Mouse (Mus musculus): ENCODE results near the gene Fkbp5. TPM values are rescaled to one million over a fixed set of nuclear protein-coding genes. Genes with fewer than 3 reads are reported as not detected.
"Not testable (repeated sequence)": the region's sequence is repeated elsewhere in the genome, so short reads cannot be mapped to it uniquely, and the experiment has no call there.

Gene Fkbp5
- 33.8 and 38.8 TPM in 2 replicates for polyA plus RNA-seq (2016; fragmentation: Nextera tagmentation; extraction: Ambion mirVana)

GRCm38 (mm10) chr17:28517441-28517955 lies at the start of gene Fkbp5:
Gene Fkbp5, minus strand, starts transcription at chr17:28517527.
- ATAC-seq (ENCODE audit: insufficient number of reproducible peaks, insufficient read depth, low FRiP score, low TSS enrichment) = no peak
- H3K9me3 ChIP-seq = no peaks in the 10 kb centered on the region
- H3K4me1 ChIP-seq = peaks cover 29% of the 10 kb centered on the region
- 1% methylated on average over 16 of the region's 16 CpGs for WGBS
- peak within 1 kb of the TSS; percentile 39 for H3K4me3 ChIP-seq
- peaks cover 12% of the 10 kb centered on the region; the same call in 1 of the 2 replicates for H3K27me3 ChIP-seq
- H3K36me3 ChIP-seq = no peaks in the 10 kb centered on the region
- H3K27ac ChIP-seq = peak within 1 kb of the TSS; percentile 80
- peak within 1 kb of the TSS; percentile 85 for H3K4me2 ChIP-seq (replicated peaks)
- peak within 1 kb of the TSS; percentile 47 for H3K9ac ChIP-seq

DNA sequence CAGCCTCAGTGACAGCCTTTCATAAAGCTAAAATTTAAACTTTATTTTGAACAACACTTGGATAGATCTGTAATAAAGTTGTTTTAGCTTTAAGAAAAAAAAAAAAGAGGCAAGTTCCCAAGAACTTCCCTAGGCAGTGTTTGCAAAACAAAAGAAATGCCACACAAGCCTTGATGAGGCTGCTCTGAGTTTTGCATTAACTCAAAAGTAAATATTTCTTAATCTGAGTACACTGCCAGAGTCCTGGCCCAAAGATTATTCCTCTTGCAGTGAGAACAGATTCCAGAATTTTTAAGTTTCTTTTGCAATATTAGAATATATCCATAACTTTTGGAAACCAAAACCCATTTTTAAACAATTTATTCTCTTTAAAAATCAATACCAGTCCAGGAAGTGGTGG lies 47.9 kb upstream of the Fkbp5 start:
- no peaks in the 10 kb centered on the region for H3K9me3 ChIP-seq
- H3K4me2 ChIP-seq (replicated peaks) = no peak overlapping the region
- no peak overlapping the region for H3K4me3 ChIP-seq
- no peaks in the 10 kb centered on the region for H3K27me3 ChIP-seq
- H3K9ac ChIP-seq = no peak overlapping the region
- H3K27ac ChIP-seq = no peak overlapping the region
- ATAC-seq (ENCODE audit: insufficient number of reproducible peaks, insufficient read depth, low FRiP score, low TSS enrichment) = no peak
- no peaks in the 10 kb centered on the region for H3K36me3 ChIP-seq
- H3K4me1 ChIP-seq = peaks cover 9% of the 10 kb centered on the region

DNA sequence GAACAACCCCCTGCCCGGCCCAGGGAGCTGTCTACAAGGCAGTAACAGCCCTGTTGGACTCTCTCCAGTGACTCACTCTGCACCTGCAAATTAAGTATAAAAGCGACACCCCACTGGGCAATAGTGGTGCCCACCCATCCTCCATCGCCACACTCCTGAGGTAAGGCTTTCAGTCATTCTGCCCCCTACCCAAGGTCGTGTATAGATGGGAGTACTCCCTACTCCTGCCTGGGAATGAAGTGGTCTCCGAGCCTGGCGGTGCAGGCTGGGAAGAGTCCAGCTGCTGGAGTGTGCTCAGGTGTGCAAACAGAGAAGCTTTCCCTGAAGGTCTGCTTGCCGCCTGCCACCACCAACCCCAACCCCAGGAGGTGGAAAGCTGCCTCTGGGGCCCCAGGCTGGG lies 44.3 kb upstream of the Fkbp5 start:
- 55% methylated on average over 7 of the region's 7 CpGs for WGBS
- no peak for ATAC-seq (ENCODE audit: insufficient number of reproducible peaks, insufficient read depth, low FRiP score, low TSS enrichment)
- Histone ChIP-seq H3K9ac (no peak overlapping the region), H3K27ac (no peak overlapping the region), H3K9me3 (no peaks in the 10 kb centered on the region), H3K27me3 (no peaks in the 10 kb centered on the region), H3K4me3 (no peak overlapping the region), H3K4me2 (replicated peaks) (no peak overlapping the region), H3K36me3 (no peaks in the 10 kb centered on the region), H3K4me1 (peaks cover 25% of the 10 kb centered on the region)

DNA sequence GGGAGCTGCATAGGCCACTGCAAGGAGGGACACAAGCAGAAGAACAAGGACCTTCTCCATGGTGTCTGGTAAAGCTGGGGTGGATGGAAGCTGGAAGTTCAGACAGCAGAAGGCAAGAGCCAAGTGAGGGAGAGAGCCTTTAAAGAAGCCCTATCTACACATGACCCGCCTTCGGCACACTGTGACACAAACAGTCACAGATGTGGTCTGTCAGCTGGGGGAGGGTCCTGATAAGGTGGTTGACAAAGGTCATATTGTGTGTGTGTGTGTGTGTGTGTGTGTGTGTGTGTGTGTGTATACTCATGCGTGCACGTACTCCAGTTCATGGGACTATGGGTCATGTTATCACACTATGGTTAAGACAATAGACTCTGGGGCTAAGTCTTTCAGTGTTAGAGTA lies 43.3 kb upstream of the Fkbp5 start, which contains the start of gene Clps:
TSS of gene Clps (minus strand) at position 169 of the 400 bp plus-strand sequence.
- no peaks in the 10 kb centered on the region for H3K9me3 ChIP-seq
- no peak within 1 kb of the TSS for H3K4me3 ChIP-seq
- H3K4me2 ChIP-seq (replicated peaks) = no peak within 1 kb of the TSS
- no peak within 1 kb of the TSS for H3K9ac ChIP-seq
- H3K27ac ChIP-seq = no peak within 1 kb of the TSS
- no peaks in the 10 kb centered on the region for H3K27me3 ChIP-seq
- H3K4me1 ChIP-seq = peaks cover 35% of the 10 kb centered on the region
- H3K36me3 ChIP-seq = no peaks in the 10 kb centered on the region
- WGBS = 84% methylated on average over 4 of the region's 4 CpGs
- ATAC-seq (ENCODE audit: insufficient number of reproducible peaks, insufficient read depth, low FRiP score, low TSS enrichment) = no peak

DNA sequence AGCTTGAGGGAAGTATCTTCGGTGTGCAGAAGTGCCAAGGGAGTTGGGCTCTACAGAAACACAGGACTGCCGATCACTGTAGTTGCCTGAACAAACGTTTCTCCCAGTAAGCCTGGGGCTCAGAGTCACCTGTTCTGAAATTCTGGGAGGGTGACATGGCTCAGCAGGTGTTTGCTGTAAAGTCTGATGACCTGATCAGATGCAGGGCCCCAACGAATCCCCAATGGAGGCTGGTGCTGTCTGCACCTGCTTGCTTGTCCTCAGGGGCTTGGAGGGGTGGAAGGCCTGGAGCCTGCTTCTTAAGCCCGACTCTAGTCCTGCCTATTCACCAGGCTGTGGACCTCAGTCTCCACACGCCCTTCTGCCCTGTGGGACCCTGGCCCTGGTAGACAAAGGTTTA lies 40.4 kb upstream of the Fkbp5 start:
- H3K9ac ChIP-seq = no peak overlapping the region
- peaks cover 48% of the 10 kb centered on the region for H3K4me1 ChIP-seq
- H3K4me2 ChIP-seq (replicated peaks) = no peak overlapping the region
- no peak for ATAC-seq (ENCODE audit: insufficient number of reproducible peaks, insufficient read depth, low FRiP score, low TSS enrichment)
- WGBS = 61% methylated on average over 6 of the region's 6 CpGs
- H3K36me3 ChIP-seq = no peaks in the 10 kb centered on the region
- no peaks in the 10 kb centered on the region for H3K9me3 ChIP-seq
- no peak overlapping the region for H3K27ac ChIP-seq
- no peak overlapping the region for H3K4me3 ChIP-seq
- no peaks in the 10 kb centered on the region for H3K27me3 ChIP-seq

DNA sequence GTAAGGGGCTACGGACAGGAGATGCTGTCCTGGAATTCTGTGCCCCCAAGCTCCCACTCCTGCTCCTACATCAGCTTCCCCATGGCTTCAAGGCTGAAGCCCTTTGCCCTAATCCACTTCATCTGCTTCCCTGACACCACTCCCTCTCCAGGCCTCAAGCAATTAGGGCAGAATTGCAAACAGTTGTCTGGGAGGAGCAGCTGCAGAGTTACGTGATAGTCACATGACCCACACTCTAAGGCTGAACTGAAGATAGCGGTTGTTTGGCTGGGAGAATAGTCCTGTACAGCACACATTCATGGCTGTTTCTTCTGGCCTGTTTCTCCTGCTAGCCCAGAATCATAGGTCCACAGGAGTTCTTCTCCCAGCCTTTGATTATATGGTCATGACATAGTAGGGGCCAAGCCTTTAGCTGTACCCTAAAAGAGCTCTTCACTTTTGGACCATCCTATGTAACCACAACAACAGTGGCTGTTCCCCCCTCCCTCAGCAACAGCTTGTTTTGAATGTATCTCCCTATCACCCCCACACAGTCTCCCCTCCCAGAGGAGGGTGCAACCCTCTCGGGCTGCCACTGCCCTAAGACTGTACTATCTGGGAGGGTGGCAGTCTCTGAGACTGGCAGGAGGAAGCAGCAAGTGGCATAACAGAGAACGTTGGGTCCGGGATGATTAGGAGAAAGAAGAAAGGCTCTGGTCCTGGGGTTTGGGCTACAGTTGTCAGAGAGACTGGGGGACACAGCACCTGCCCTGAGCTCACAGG lies 39.5 kb upstream of the Fkbp5 start:
- Histone ChIP-seq H3K4me2 (replicated peaks) (no peak overlapping the region), H3K27ac (peak overlapping the region; percentile 65), H3K9me3 (no peaks in the 10 kb centered on the region), H3K36me3 (no peaks in the 10 kb centered on the region), H3K9ac (no peak overlapping the region), H3K4me1 (peaks cover 48% of the 10 kb centered on the region), H3K4me3 (no peak overlapping the region), H3K27me3 (no peaks in the 10 kb centered on the region)
- WGBS = 43% methylated on average over 6 of the region's 6 CpGs
- ATAC-seq (ENCODE audit: insufficient number of reproducible peaks, insufficient read depth, low FRiP score, low TSS enrichment) = 0 out of 2 replicates have a peak, but pooled peaks have one; percentile 49

GRCm38 (mm10) chr17:28554021-28554420 lies 36.7 kb upstream of the Fkbp5 start:
- H3K36me3 ChIP-seq; ATAC-seq (ENCODE audit: insufficient number of reproducible peaks, insufficient read depth, low FRiP score, low TSS enrichment); H3K9ac ChIP-seq; H3K4me2 ChIP-seq (replicated peaks); H3K4me3 ChIP-seq; H3K27me3 ChIP-seq; H3K9me3 ChIP-seq: not testable (repeated sequence)
- peaks cover 45% of the 10 kb centered on the region for H3K4me1 ChIP-seq
- 84% methylated on average over 4 of the region's 4 CpGs for WGBS
- peak overlapping the region; percentile 69 for H3K27ac ChIP-seq

- no peaks in the 10 kb centered on the region for H3K9me3 ChIP-seq
- H3K9ac ChIP-seq = no peak overlapping the region
- peaks cover 44% of the 10 kb centered on the region for H3K4me1 ChIP-seq
- no peak overlapping the region; the same call in 1 of the 2 replicates for H3K4me2 ChIP-seq (replicated peaks)
- H3K4me3 ChIP-seq = no peak overlapping the region
- 2% methylated on average over 14 of the region's 14 CpGs for WGBS
- ATAC-seq (ENCODE audit: insufficient number of reproducible peaks, insufficient read depth, low FRiP score, low TSS enrichment) = peak; percentile 58; the same call in 1 of the 2 replicates
- peak overlapping the region; percentile 69 for H3K27ac ChIP-seq
- H3K27me3 ChIP-seq = no peaks in the 10 kb centered on the region
- H3K36me3 ChIP-seq = no peaks in the 10 kb centered on the region
Observed at GRCm38 (mm10) chr17:28553040-28553793, 35.9 kb upstream of the Fkbp5 start.

DNA sequence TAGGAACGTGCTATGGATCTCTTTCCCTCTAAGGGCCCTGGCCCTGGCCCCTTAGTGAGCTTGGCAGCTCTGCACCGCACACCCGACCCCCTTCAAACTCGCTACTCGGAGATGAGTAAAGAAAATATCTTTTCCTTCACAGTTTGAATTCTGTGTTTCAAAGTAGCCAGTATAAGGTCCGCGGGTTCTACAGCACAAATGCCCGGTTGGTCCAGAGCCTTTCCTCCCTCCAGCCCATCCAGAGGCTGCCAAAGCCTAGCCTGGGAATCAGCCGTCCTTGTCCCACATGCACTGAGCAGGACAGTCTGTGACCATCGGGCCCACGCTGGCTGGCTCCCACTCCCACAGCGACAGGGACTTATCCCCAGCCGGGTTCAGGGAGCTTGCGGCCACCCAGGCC lies 31.8 kb upstream of the Fkbp5 start, which contains the start of gene Clpsl2:
TSS of gene Clpsl2 (plus strand) at position 301 of the 400 bp plus-strand sequence.
- Histone ChIP-seq H3K27ac (no peak within 1 kb of the TSS), H3K4me1 (peaks cover 18% of the 10 kb centered on the region), H3K9me3 (no peaks in the 10 kb centered on the region), H3K4me3 (no peak within 1 kb of the TSS), H3K27me3 (no peaks in the 10 kb centered on the region), H3K36me3 (no peaks in the 10 kb centered on the region), H3K4me2 (replicated peaks) (no peak within 1 kb of the TSS), H3K9ac (no peak within 1 kb of the TSS)
- no peak for ATAC-seq (ENCODE audit: insufficient number of reproducible peaks, insufficient read depth, low FRiP score, low TSS enrichment)
- WGBS = 75% methylated on average over 14 of the region's 14 CpGs

DNA sequence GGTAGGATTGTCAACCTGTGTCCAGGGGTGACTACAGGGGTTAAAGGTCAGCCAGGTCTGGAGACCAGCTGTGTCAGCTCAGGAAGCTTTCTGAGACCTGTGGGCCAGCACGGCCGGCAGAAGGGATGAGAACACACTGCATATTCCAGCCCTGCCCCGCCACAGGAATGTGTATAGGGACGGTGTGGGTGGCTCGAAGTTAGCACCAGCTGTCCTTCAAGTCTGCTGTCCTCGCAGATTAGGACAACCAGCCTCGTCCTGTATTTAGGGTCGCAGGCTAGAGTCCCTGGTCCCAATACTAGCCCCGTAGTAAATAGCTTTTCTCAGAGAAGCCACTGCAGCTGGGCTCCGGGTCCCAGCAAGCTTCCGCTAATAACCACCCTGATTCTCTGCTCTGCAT lies 31.2 kb upstream of the Fkbp5 start:
- Histone ChIP-seq H3K4me1 (peaks cover 12% of the 10 kb centered on the region), H3K9me3 (no peaks in the 10 kb centered on the region), H3K4me2 (replicated peaks) (no peak overlapping the region), H3K9ac (no peak overlapping the region), H3K36me3 (no peaks in the 10 kb centered on the region), H3K27me3 (no peaks in the 10 kb centered on the region), H3K4me3 (no peak overlapping the region), H3K27ac (no peak overlapping the region)
- ATAC-seq (ENCODE audit: insufficient number of reproducible peaks, insufficient read depth, low FRiP score, low TSS enrichment) = no peak
- WGBS = 69% methylated on average over 11 of the region's 11 CpGs

- Histone ChIP-seq H3K4me2 (replicated peaks) (no peak overlapping the region), H3K9ac (no peak overlapping the region), H3K9me3 (0 out of 2 replicates have a peak, but pooled peaks cover under 1% of the 10 kb centered on the region), H3K36me3 (no peaks in the 10 kb centered on the region), H3K4me1 (no peaks in the 10 kb centered on the region), H3K27me3 (no peaks in the 10 kb centered on the region), H3K27ac (no peak overlapping the region), H3K4me3 (no peak overlapping the region)
- no peak for ATAC-seq (ENCODE audit: insufficient number of reproducible peaks, insufficient read depth, low FRiP score, low TSS enrichment)
- WGBS = 94% methylated on average over 1 of the region's 1 CpGs
Observed at GRCm38 (mm10) chr17:28546925-28547324, 29.6 kb upstream of the Fkbp5 start.

Data from embryonic facial prominence, embryonic 12.5 days (tissue).